Mouse (Mus musculus): ENCODE measurements around the gene Eaf2.

- TF ChIP-seq TAL1 (IDR thresholded peaks at IDR 0.05; ENCODE audit: low read length) (no peak), GATA1 (IDR thresholded peaks at IDR 0.05; ENCODE audit: low read length) (no peak)
Measured at GRCm38 (mm10) chr16:36828054-36828786, 46.6 kb downstream of the Eaf2 start, which contains the start of gene Iqcb1.
